Mouse (Mus musculus) CH12.LX (cell line): ENCODE results near the gene Tcf7l1. TPM values are rescaled to one million over a fixed set of nuclear protein-coding genes. Genes with fewer than 3 reads are reported as not detected.
A peak's percentile ranks its signal among the peaks of the same experiment; 100 is the strongest.

Experiments used
- DNase-seq: peaks from one replicate; pipeline ENCODE4 v3.0.0-alpha.2; 2013; ENCODE audit errors: extremely low read depth
- H3K27ac ChIP-seq: 2 replicates; pipeline ENCODE4 v1.5.1; 2012; ENCODE audit warnings: low read depth, mild to moderate bottlenecking, control low read depth, moderate library complexity; ENCODE audit not compliant: insufficient read depth
- H3K27me3 ChIP-seq: replicated peaks from 2 replicates; pipeline ENCODE3; 2012; ENCODE audit warnings: inconsistent platforms
- H3K36me3 ChIP-seq, 2 experiments: replicated peaks in 1 of 2; 2 replicates each; pipeline versions ENCODE3 to v1.6.1; 2012; ENCODE audit warnings: inconsistent platforms in 1 of 2, low read length in 1 of 2, mild to moderate bottlenecking in 1 of 2, mixed read lengths in 1 of 2, moderate library complexity in 1 of 2; ENCODE audit not compliant: control insufficient read depth in 1 of 2, insufficient read depth in 1 of 2
- H3K4me1 ChIP-seq, 2 experiments: 2 replicates each; pipeline ENCODE4 v1.6.1; 2012; ENCODE audit warnings: inconsistent platforms in 1 of 2, moderate library complexity in 1 of 2; ENCODE audit not compliant: insufficient read depth in 2 of 2, control insufficient read depth in 1 of 2
- H3K4me2 ChIP-seq: 2 replicates; pipeline ENCODE4 v1.6.1; 2012; ENCODE audit warnings: low read depth, mild to moderate bottlenecking, control low read depth; ENCODE audit not compliant: poor library complexity, insufficient read depth, severe bottlenecking
- H3K4me3 ChIP-seq, 3 experiments: fragments of 150-350 bp in 1 of 3; sonication (generic) in 1 of 3; replicated peaks in 1 of 3; 2 replicates each; pipeline versions ENCODE3 to v1.5.1; 2011 to 2012; ENCODE audit warnings: low read depth in 2 of 3, low read length in 2 of 3, mild to moderate bottlenecking in 2 of 3, moderate library complexity in 2 of 3, control low read depth in 1 of 3, improper control_type of control experiment in 1 of 3, inconsistent platforms in 1 of 3, mixed read lengths in 1 of 3; ENCODE audit not compliant: poor library complexity in 1 of 3
- H3K79me2 ChIP-seq: replicated peaks from 2 replicates; pipeline ENCODE4 v1.6.1; 2012; ENCODE audit warnings: mild to moderate bottlenecking, moderate library complexity; ENCODE audit not compliant: control insufficient read depth, poor library complexity, insufficient read depth, severe bottlenecking; ENCODE audit errors: extremely low read depth
- H3K9ac ChIP-seq: 2 replicates; pipeline ENCODE4 v1.6.1; 2012; ENCODE audit warnings: low read depth, mild to moderate bottlenecking, control low read depth, moderate library complexity; ENCODE audit not compliant: insufficient read depth
- H3K9me3 ChIP-seq: replicated peaks from 2 replicates; pipeline ENCODE3; 2012; ENCODE audit warnings: low read length, inconsistent platforms, mixed read lengths
- CHD1 ChIP-seq: IDR thresholded peaks from 2 replicates; pipeline ENCODE4 v1.6.1; 2012; ENCODE audit warnings: low read depth, low read length, improper control_type of control experiment, inconsistent platforms
- CHD2 ChIP-seq: IDR thresholded peaks from 2 replicates; pipeline ENCODE4 v1.6.1; 2011; ENCODE audit warnings: low read length, improper control_type of control experiment
- CTCF ChIP-seq, 2 experiments: IDR thresholded peaks in 1 of 2; conservative IDR thresholded peaks in 1 of 2; 2 replicates each; pipeline ENCODE4 v1.5.1; 2011 to 2012; ENCODE audit warnings: low read depth in 2 of 2, low read length in 2 of 2, improper control_type of control experiment in 1 of 2, inconsistent platforms in 1 of 2, mild to moderate bottlenecking in 1 of 2, moderate library complexity in 1 of 2
- EP300 ChIP-seq: IDR thresholded peaks from 2 replicates; pipeline ENCODE4 v1.6.1; 2011; ENCODE audit warnings: low read length, improper control_type of control experiment
- GABPA ChIP-seq: IDR thresholded peaks from 2 replicates; pipeline ENCODE4 v1.6.1; 2012; ENCODE audit warnings: low read depth, low read length, improper control_type of control experiment, inconsistent platforms; ENCODE audit not compliant: insufficient replicate concordance
- IRF4 ChIP-seq: IDR thresholded peaks from 2 replicates; pipeline ENCODE4 v1.6.1; 2014; ENCODE audit warnings: low read depth, mild to moderate bottlenecking, inconsistent platforms, low read length, improper control_type of control experiment
- JUND ChIP-seq: conservative IDR thresholded peaks from 2 replicates; pipeline ENCODE4 v1.6.1; 2011; ENCODE audit warnings: low read depth, low read length, improper control_type of control experiment
- KAT2A ChIP-seq: IDR thresholded peaks from 2 replicates; pipeline ENCODE4 v1.6.1; 2012; ENCODE audit warnings: low read length, improper control_type of control experiment, inconsistent platforms; ENCODE audit not compliant: insufficient replicate concordance
- MAX ChIP-seq: IDR thresholded peaks from 2 replicates; pipeline ENCODE4 v1.6.1; 2011; ENCODE audit warnings: low read length, improper control_type of control experiment
- MAZ ChIP-seq: IDR thresholded peaks from 2 replicates; pipeline ENCODE4 v1.6.1; 2012; ENCODE audit warnings: low read depth, mild to moderate bottlenecking, inconsistent platforms, low read length, improper control_type of control experiment, moderate library complexity
- MEF2A ChIP-seq: IDR thresholded peaks from 2 replicates; pipeline ENCODE4 v1.6.1; 2014; ENCODE audit warnings: low read depth, mild to moderate bottlenecking, inconsistent platforms, low read length, improper control_type of control experiment, borderline replicate concordance
- MXI1 ChIP-seq: IDR thresholded peaks from 2 replicates; pipeline ENCODE4 v1.6.1; 2011; ENCODE audit warnings: mild to moderate bottlenecking, low read depth, low read length, improper control_type of control experiment
- NRF1 ChIP-seq: IDR thresholded peaks from 2 replicates; pipeline ENCODE4 v1.6.1; 2014; ENCODE audit warnings: low read depth, mild to moderate bottlenecking, inconsistent platforms, low read length, improper control_type of control experiment, moderate library complexity
- POLR2A ChIP-seq: IDR thresholded peaks from 2 replicates; pipeline ENCODE4 v1.6.1; 2011; ENCODE audit warnings: low read depth, mild to moderate bottlenecking, improper control_type of control experiment, low read length
- POLR2AphosphoS2 ChIP-seq: IDR thresholded peaks from 2 replicates; pipeline ENCODE4 v1.6.1; 2011; ENCODE audit warnings: low read depth, low read length, improper control_type of control experiment
- RAD21 ChIP-seq: IDR thresholded peaks from 2 replicates; pipeline ENCODE4 v1.6.1; 2011; ENCODE audit warnings: low read depth, mild to moderate bottlenecking, low read length, improper control_type of control experiment, moderate library complexity
- RCOR1 ChIP-seq: conservative IDR thresholded peaks from 2 replicates; pipeline ENCODE4 v1.6.1; 2012; ENCODE audit warnings: low read depth, mild to moderate bottlenecking, inconsistent platforms, low read length, improper control_type of control experiment
- SMC3 ChIP-seq: IDR thresholded peaks from 2 replicates; pipeline ENCODE4 v1.6.1; 2011; ENCODE audit warnings: low read depth, low read length, improper control_type of control experiment
- TBP ChIP-seq: conservative IDR thresholded peaks from 2 replicates; pipeline ENCODE4 v1.6.1; 2011; ENCODE audit warnings: low read depth, low read length, improper control_type of control experiment
- UBTF ChIP-seq: IDR thresholded peaks from 2 replicates; pipeline ENCODE4 v1.6.1; 2012; ENCODE audit warnings: low read depth, mild to moderate bottlenecking, inconsistent platforms, low read length, improper control_type of control experiment, moderate library complexity
- USF1 ChIP-seq: IDR thresholded peaks from 2 replicates; pipeline ENCODE4 v1.6.1; 2014; ENCODE audit warnings: low read depth, mild to moderate bottlenecking, inconsistent platforms, low read length, improper control_type of control experiment
- dilution Hi-C: fragments of 300-500 bp; cut with MboI; formaldehyde crosslinking; loops from 2 replicates; pipeline ENCODE4 v1.14.3; 2020; ENCODE audit warnings: low sequenced_read_pairs; ENCODE audit not compliant: extremely low pct_unique_long_range_greater_than_20kb, extremely low pct_ligation_motif_present
- in situ Hi-C: fragments of 300-500 bp; cut with MboI; formaldehyde crosslinking; loops from 3 replicates; pipeline ENCODE4 v1.14.3; 2019; ENCODE audit warnings: low sequenced_read_pairs, low pct_ligation_motif_present, low pct_unique_long_range_greater_than_20kb, mixed read lengths
- polyA plus RNA-seq: library from polyadenylated mRNA; unstranded; fragments of >175 nt; gene quantifications from 2 replicates; pipeline ENCODE4 v1.2.1, GENCODE M21; 2012; ENCODE audit warnings: low read depth; ENCODE audit not compliant: insufficient read length
- total RNA-seq, 2 experiments: library from RNA; depleted of rRNA; stranded (reverse); fragments of 300-350 nt in 1 of 2; fragments of >200 nt in 1 of 2; gene quantifications; 2 replicates each; pipeline ENCODE4 v1.2.3; 2012 to 2014

The Tcf7l1 gene
- total and polyA plus RNA-seq, 3 experiments = 0.13 to 9.9 (median 0.47) TPM

DNA sequence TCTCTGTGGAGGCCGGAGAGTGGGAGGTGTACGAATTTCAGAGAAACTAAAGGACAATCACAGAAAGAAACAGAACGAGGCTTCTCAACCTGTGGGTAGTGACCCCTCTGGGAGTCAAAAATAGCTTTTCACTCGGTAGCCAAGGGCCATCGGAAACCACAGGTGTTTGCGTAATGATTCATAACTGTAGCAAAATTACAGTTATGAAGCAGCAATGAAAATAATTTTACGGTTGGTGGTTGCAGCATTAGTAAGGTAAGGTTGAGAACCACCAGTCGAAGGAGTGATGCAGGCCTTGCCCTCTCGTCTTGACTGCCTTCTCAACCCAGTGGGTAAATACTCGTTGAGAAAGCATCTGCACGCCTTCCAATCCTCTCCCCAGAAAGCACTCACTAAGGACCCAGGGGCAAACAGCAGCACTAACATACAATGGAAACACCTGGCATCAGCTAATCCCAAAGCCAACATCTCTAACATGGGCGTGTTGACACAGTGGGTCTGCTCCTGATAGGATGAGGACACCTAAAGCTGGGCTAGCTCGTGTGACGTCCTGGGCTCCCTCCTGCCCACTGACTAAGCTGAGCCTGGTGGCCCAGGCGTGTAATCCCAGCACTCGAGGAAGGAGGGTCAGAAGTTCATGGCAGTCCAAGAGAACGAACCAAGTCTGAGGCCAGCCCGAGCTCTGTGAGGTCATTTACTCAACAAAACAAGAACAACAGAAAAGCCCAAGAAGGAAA lies 147.7 kb downstream of the Tcf7l1 start:
- H3K4me3 ChIP-seq = no peak overlapping the region
- no peaks in the 10 kb centered on the region for H3K27me3 ChIP-seq
- in situ Hi-C loops = no loop called here
- H3K9ac ChIP-seq = no peak overlapping the region
- peaks cover 8 to 22% of the 10 kb centered on the region in 2 experiments for H3K4me1 ChIP-seq
- DNase-seq = no peak
- H3K79me2 ChIP-seq = no peaks in the 10 kb centered on the region
- H3K27ac ChIP-seq = no peak overlapping the region
- H3K9me3 ChIP-seq = no peaks in the 10 kb centered on the region
- dilution Hi-C loops = no loop called here
- peaks cover 0 to 7% of the 10 kb centered on the region in 2 experiments for H3K36me3 ChIP-seq
- no peak for TF ChIP-seq CTCF (conservative IDR thresholded peaks at IDR 0.05 in 1 of 2, IDR thresholded peaks at IDR 0.05 in 1 of 2; ENCODE audit: low read depth in 2 of 2, low read length in 2 of 2)
- no peak for TF ChIP-seq KAT2A
- peak; percentile 48; the same call in 1 of the 2 replicates for TF ChIP-seq IRF4
- no peak for TF ChIP-seq EP300
- peak; percentile 69; the same call in 1 of the 2 replicates for TF ChIP-seq MEF2A
- no peak overlapping the region for H3K4me2 ChIP-seq

DNA sequence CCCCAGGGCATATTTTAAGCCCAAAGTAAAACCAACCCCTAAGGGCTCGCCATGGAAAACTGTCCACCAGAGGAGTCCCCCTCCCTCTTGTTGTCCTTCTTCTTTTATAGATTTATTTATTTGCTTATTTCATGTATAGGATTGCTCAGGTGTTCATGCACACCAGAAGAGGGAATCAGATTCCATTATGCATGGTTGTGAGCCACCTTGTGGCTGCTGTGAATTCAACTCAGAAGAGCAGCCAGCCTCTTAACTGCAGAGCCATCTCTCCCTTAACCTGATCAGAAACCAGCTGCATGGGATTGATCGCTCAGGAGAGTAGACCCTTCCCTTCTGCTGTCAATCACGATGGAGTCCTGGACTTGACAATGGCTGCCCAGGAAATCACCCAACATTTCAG lies 152.1 kb downstream of the Tcf7l1 start:
- dilution Hi-C loops = no loop called here

More for the DNA sequence above, 152.1 kb downstream of the Tcf7l1 start:
- no peaks in the 10 kb centered on the region for H3K9me3 ChIP-seq
- H3K4me3 ChIP-seq = peak overlapping the region in 1 of 3 experiments; percentile 56
- peaks cover 0 to 7% of the 10 kb centered on the region in 2 experiments for H3K36me3 ChIP-seq
- H3K4me1 ChIP-seq = peaks cover 8 to 27% of the 10 kb centered on the region in 2 experiments
- TF ChIP-seq GABPA (no peak), KAT2A (no peak), MAX (no peak), RAD21 (peak; percentile 37), NRF1 (no peak), TBP (no peak), CHD1 (no peak), UBTF (no peak), MXI1 (no peak), POLR2AphosphoS2 (no peak), USF1 (no peak), MAZ (no peak), SMC3 (peak; percentile 58), CTCF (conservative IDR thresholded peaks at IDR 0.05 in 1 of 2, IDR thresholded peaks at IDR 0.05 in 1 of 2; ENCODE audit: low read depth in 2 of 2, low read length in 2 of 2) (peak in 1 of 2 experiments; percentile 77; a peak in 2 of 4 replicates), POLR2A (no peak), RCOR1 (no peak), CHD2 (no peak), JUND (no peak)
- DNase-seq = no peak
- no peaks in the 10 kb centered on the region for H3K27me3 ChIP-seq
- no peak overlapping the region for H3K27ac ChIP-seq
- in situ Hi-C loops = loop anchor here (5.0 kb wide), 1 partner anchor 35 kb away; no protein-coding TSS in a partner anchor
- peak overlapping the region; percentile 32; the same call in 1 of the 2 replicates for H3K4me2 ChIP-seq
- no peaks in the 10 kb centered on the region for H3K79me2 ChIP-seq
- H3K9ac ChIP-seq = no peak overlapping the region
